Mouse (Mus musculus) B cell, adult 2 months (primary cell): Measurements from ENCODE around the gene Aspm.
"Not testable (repeated sequence)": the region's sequence is repeated elsewhere in the genome, so short reads cannot be mapped to it uniquely, and the experiment has no call there.

ENCODE experiments used
- DNase-seq, 2 experiments: peaks; one replicate each; pipeline ENCODE4 v3.0.0; 2022

Aspm gene

GRCm38 (mm10) chr1:139454340-139455225 is at the start of gene Aspm:
Gene Aspm (plus strand): TSS chr1:139454772.
- DNase-seq = peak; percentile 91 to 94

- no peak for DNase-seq
These were observed 48.8 kb upstream of the Aspm start for GRCm38 (mm10) chr1:139405766-139406165.

GRCm38 (mm10) chr1:139407701-139408100 is 46.9 kb upstream of the Aspm start:
- DNase-seq = no peak

GRCm38 (mm10) chr1:139412365-139412764 is 42.2 kb upstream of the Aspm start:
- not testable (repeated sequence) for DNase-seq

- DNase-seq = no peak
These were observed 41.1 kb upstream of the Aspm start for GRCm38 (mm10) chr1:139413465-139413864.

GRCm38 (mm10) chr1:139421521-139421874 is 33.1 kb upstream of the Aspm start:
- DNase-seq = no peak

GRCm38 (mm10) chr1:139421875-139422791 is 32.4 kb upstream of the Aspm start, which contains the start of gene Zbtb41:
Gene Zbtb41 (plus strand): TSS chr1:139422288.
- DNase-seq = peak; percentile 88 to 92

GRCm38 (mm10) chr1:139422941-139423340 is 31.6 kb upstream of the Aspm start:
- DNase-seq = peak; percentile 38 to 42

GRCm38 (mm10) chr1:139423931-139424330 is 30.6 kb upstream of the Aspm start:
- no peak for DNase-seq

GRCm38 (mm10) chr1:139425006-139425405 is 29.6 kb upstream of the Aspm start:
- DNase-seq = no peak

GRCm38 (mm10) chr1:139438373-139438772 is 16.2 kb upstream of the Aspm start:
- DNase-seq = peak; percentile 24 to 31

- DNase-seq = not testable (repeated sequence)
These were observed 11.5 kb upstream of the Aspm start for GRCm38 (mm10) chr1:139443103-139443502.

GRCm38 (mm10) chr1:139455226-139455869 is 776 bp downstream of the Aspm start:
- no peak for DNase-seq

- no peak for DNase-seq
These were observed 6.2 kb downstream of the Aspm start for GRCm38 (mm10) chr1:139460807-139461206.

- no peak for DNase-seq
These were observed 11.4 kb downstream of the Aspm start for GRCm38 (mm10) chr1:139465936-139466335.

- DNase-seq = no peak
These were observed 24.3 kb downstream of the Aspm start for GRCm38 (mm10) chr1:139478898-139479297.

- no peak for DNase-seq
These were observed 25.7 kb downstream of the Aspm start for GRCm38 (mm10) chr1:139480246-139480645.

- DNase-seq = no peak
These were observed 26.6 kb downstream of the Aspm start for GRCm38 (mm10) chr1:139481146-139481545.

- DNase-seq = no peak
These were observed 40.1 kb downstream of the Aspm start for GRCm38 (mm10) chr1:139494630-139495029.

- no peak for DNase-seq
These were observed 40.8 kb downstream of the Aspm start for GRCm38 (mm10) chr1:139495408-139495807.

GRCm38 (mm10) chr1:139496212-139496611 is 41.6 kb downstream of the Aspm start:
- no peak for DNase-seq

GRCm38 (mm10) chr1:139499751-139500150 is 45.2 kb downstream of the Aspm start:
- DNase-seq = no peak

- DNase-seq = no peak
These were observed 46.7 kb downstream of the Aspm start, which contains the start of gene F13b for GRCm38 (mm10) chr1:139501258-139501752. Gene F13b (plus strand): TSS chr1:139501702.
